Mouse (Mus musculus): ENCODE data around the gene Syne1.

Gene Syne1

DNA sequence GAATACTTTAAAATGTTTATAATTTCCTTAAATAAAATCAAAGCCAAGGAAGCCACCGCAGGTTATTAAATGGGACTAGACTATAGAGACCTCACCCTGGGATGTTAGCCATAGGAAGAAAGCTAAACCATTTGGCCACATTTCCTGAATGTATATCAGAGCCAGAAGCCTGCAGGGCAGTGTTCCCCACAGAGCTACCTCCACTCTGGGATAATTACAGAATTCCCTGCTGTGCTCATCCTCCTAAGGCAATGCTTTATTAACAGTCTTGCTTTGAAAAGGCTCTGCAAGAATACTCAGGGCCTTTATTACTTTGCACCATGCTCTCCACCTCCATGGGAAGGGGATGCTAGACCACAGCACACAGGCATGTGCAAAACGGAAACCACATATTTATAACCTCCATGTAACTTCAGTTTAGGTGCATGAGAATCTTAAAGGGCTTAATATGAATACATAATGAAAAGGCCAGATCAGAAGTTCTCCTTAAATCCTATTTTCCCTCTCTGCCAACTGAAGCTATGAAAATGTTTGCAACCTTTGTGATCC, 111.4 kb downstream of the Syne1 start:
- DNase-seq (ENCODE audit: low read depth, low spot score), result no peak

DNA sequence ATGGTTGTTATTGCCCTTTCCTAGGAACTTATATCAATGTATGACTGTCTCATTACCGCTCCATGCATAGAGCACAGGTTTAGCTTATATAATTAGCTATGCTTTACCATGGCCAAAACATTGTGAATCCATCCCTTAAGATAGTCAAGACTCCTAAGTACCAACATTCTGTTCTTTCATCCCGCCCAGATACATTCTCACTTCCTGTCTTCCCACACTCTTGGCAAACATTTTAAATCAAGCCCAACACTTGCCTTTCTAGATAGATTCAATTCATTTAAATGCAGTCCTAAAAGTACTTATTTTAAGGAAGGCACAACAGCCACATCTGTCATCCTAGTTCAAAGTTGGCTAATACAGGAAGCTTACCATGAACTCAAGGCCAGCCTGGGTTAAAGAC, 113.5 kb downstream of the Syne1 start:
- DNase-seq (ENCODE audit: low read depth, low spot score), result no peak

DNA sequence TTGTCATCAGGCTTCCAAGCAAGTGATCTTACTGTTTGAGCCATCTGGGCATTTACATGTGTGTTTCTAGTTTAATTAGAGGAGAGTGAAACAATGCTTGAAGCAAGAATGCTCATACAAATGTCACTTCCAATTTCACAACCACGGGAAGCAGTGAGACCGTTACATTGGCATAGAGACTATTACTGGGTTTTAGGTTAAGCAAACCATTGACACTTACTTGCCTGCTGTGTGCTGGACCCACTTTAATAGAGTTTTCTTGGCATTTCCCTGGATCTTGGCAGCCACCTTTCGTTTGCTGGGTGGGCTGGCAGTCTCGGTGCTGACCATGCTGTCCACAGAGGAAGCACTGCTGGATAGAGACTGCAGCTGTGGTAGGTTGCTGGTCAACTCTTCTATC, 127.3 kb downstream of the Syne1 start:
- no peak for DNase-seq (ENCODE audit: low read depth, low spot score)

DNA sequence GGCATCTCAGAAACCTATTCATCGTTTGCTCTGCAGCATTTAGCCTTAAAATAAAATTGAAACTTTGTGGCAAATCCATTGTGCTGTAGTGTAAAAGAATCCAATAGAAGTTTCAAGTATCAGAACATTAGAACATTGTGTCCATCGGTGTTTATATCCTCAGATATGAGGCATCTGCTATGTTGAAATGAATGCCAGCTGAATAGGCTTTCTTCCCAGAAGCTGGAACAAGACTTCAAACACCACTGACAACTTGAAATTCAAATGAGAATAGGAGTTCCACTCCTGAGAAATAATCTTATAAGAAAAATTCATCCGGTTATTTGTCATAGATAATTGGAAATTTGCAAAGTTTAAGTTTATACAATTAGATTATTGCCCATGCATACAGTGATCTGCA, 135.6 kb downstream of the Syne1 start:
- DNase-seq (ENCODE audit: low read depth, low spot score), result no peak

- peak; percentile 25 for DNase-seq (ENCODE audit: low read depth, low spot score)
These were observed 167.0 kb downstream of the Syne1 start for GRCm38 (mm10) chr10:5384131-5384776.

GRCm38 (mm10) chr10:5381536-5381935, 169.7 kb downstream of the Syne1 start:
- DNase-seq (ENCODE audit: low read depth, low spot score), result no peak

- no peak for DNase-seq (ENCODE audit: low read depth, low spot score)
These were observed 172.3 kb downstream of the Syne1 start for GRCm38 (mm10) chr10:5378969-5379368.

- no peak for DNase-seq (ENCODE audit: low read depth, low spot score)
These were observed 181.7 kb downstream of the Syne1 start for GRCm38 (mm10) chr10:5369599-5369998.

DNA sequence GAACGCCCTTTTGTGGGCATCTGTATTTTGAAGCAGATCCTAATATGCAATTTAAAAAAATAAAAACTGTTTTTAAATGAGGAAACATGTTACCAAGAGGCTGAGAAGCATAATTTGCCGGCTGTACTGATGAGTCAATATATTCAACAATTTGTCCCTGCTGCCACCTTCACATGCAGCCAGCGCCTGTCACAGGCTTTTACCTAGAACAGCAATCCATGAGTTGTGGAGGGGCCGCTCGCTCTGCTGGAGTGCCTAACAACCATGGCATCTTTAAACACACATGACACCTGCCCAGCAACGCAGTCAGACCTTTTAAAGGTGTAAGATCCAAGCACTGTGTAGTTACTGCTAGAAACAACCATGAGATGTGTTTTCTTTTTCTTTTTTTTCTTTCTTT, 183.0 kb downstream of the Syne1 start:
- no peak for DNase-seq (ENCODE audit: low read depth, low spot score)

DNA sequence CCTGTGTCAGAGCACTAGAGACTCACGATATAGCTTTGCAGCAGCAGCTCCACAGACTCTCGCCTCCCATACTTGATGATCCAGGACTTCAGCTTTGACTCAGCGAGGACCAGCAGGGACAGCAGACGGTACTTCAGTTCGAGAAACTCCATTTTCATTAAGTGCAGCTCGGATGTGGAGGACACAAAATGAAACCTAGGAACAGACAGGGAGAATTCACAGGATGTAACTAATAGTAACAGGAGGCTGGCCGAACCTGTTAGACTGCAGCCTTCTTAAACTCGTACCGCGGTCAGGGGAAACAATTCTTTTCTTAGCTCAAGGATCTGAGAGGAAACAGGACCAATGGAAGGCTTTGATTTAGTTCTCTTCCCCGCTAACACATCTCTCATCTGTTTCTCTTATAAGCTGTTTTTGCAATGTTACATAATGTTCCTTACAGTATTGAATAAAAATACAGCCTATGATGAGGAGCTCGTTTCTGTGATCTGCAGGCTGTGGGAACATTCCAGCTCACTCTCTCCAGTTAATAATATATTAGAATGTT, 183.7 kb downstream of the Syne1 start:
- DNase-seq (ENCODE audit: low read depth, low spot score), result no peak

DNA sequence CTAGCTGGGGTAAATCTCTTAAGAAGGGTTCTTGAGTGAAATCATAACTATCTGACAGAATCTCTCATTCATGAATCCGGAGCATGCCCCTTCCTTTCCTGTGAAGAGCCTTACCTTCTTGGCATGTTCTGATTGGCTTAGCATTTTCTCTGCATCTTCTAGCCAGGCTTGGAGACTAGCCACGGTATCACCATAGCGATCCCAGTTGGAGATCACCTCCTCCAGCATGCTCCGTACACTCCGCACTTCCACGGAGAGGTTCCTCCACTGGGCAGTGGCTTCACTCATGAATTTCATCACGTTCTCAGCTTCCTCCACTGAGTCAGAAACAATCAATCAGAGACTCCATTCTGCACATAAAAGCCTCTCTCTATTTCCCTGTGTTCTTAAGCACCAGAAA, 190.7 kb downstream of the Syne1 start:
- DNase-seq (ENCODE audit: low read depth, low spot score), result no peak

- no peak for DNase-seq (ENCODE audit: low read depth, low spot score)
These were observed 194.7 kb downstream of the Syne1 start for GRCm38 (mm10) chr10:5356614-5357013.

- no peak for DNase-seq (ENCODE audit: low read depth, low spot score)
These were observed 197.9 kb downstream of the Syne1 start for GRCm38 (mm10) chr10:5353390-5353789.

GRCm38 (mm10) chr10:5346911-5347310, 204.4 kb downstream of the Syne1 start:
- DNase-seq (ENCODE audit: low read depth, low spot score), result no peak

DNA sequence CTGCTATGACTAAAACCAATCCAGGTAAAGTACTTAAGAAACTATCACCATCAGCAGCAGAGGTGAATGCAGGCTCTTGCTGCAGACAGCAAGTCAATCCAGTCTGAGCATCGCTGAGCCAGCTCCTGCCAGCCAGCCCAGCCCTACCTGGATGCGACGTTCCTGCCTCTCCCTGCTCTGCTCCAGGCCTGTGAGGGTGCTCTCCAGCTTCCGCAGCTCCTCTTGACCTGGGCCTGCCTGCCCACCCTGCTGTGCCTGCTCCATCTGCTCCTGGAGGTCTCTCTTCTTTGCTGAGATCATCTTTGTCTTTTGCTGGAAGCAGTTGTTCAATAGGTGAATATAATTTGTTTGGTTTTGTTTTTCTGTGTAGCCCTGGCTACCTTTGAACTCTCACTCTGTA, 208.1 kb downstream of the Syne1 start:
- no peak for DNase-seq (ENCODE audit: low read depth, low spot score)

- no peak for DNase-seq (ENCODE audit: low read depth, low spot score)
These were observed 214.9 kb downstream of the Syne1 start for GRCm38 (mm10) chr10:5336394-5336793.

- no peak for DNase-seq (ENCODE audit: low read depth, low spot score)
These were observed 218.5 kb downstream of the Syne1 start for GRCm38 (mm10) chr10:5332801-5333200.

GRCm38 (mm10) chr10:5326716-5327115, 224.6 kb downstream of the Syne1 start:
- DNase-seq (ENCODE audit: low read depth, low spot score), result no peak

- DNase-seq (ENCODE audit: low read depth, low spot score), result no peak
These were observed 227.4 kb downstream of the Syne1 start for GRCm38 (mm10) chr10:5323741-5324395.

DNA sequence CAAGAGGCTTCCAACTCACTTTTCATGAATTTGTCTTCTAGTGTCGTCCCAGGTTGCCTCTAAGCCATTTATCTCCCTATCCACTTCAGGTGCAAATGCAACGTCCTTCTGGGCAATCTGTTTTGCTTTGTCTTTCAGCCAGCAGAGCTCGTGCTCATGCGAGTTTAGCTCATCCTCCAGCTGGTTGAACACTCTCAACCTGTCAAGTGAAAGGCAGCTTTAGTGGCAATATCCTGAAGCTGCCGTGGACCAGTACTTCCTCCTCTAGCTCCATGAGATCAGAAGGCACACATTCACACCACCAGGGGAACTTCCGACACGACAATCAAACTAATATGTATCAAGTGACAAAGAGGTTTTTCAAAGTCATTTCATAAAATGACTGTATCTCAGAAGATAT, 228.7 kb downstream of the Syne1 start:
- no peak for DNase-seq (ENCODE audit: low read depth, low spot score)

- peak; percentile 77 for DNase-seq (ENCODE audit: low read depth, low spot score)
These were observed 233.7 kb downstream of the Syne1 start for GRCm38 (mm10) chr10:5317602-5318001.

DNA sequence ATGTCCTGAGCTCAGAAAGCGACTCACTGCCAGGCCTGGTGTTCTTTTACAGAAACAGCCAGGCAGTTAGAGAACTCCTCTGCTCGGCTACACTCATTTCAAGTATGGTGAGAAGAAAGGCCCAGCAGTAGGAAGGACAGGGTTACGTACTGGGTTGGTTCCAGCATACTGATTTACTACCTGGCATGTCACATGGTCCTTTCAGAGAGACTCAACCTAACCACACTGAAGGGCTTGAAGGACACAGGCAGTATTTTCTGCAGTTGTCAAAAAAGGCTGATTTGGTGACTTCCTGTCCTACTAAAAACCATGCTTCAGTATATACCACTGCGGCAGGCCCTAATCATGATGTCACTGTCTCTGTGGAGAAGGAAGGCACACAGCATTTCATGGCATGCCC, 238.8 kb downstream of the Syne1 start:
- no peak for DNase-seq (ENCODE audit: low read depth, low spot score)

Data from R1 (cell line).